Mouse (Mus musculus) T-helper 1 cell (primary cell): Measurements from ENCODE around the gene Creb5.

Experiments used
- in situ Hi-C: fragments of 300-600 bp; cut with MboI, MseI; formaldehyde crosslinking; loops from one replicate; pipeline ENCODE4 v1.15.1; 2025; ENCODE audit warnings: high pct_unique_total_duplicates

Creb5 gene

DNA sequence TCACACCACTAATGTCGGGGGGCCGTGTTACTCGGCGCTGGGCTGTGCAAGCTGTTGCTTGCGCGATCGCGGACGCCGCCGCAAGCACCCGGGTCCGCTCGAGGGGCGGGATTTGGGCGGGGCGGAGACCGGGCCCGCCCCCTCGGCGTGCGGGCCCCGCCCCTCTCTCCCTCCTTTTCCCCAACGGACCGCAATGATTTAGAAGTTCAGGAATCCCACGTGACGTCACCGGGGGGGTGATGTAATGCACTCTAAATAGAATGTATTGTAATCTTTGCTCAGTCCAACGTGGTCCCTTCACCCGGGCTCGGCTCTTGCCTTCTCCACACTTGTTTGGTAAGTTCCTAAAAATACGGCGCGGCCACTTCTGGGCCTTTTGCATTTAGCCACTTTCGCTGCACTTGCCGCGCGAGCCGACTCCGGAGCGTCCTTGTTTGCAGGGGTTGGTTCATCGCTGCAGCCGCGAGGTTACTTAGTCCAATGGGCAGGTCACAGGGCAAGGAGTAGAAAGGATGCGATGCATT lies at the start of gene Creb5:
Creb5 (plus strand) TSS at position 233 of the 524 bp plus-strand sequence.
- in situ Hi-C loops: loop anchor here (25.0 kb wide), 2 partner anchors 1050 to 1600 kb away; partner anchors contain the start of genes Hoxa10, Hoxa11 and Hoxa9

- in situ Hi-C loops: no loop called here
Observed at GRCm38 (mm10) chr6:53259841-53260240, 27.2 kb upstream of the Creb5 start.

DNA sequence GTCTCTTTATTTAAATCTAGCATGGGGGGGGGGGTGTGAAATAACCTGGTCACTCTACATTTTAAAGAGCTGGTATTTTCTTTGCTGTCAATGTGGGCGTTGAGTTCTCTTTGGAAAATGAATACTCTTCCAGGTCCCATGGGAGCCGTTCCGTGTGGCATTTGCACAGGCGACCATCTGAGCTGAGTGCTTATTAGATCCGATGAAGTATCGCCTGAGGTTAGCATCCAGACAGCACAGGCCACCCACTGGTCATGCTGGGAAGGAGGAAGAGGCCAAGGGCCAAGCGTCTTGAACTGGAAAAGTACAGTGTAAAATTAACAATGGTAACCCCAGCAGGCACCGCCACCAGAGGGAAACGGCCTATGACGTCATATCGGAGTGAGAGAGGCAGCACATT lies 24.7 kb upstream of the Creb5 start:
- in situ Hi-C loops: no loop called here

DNA sequence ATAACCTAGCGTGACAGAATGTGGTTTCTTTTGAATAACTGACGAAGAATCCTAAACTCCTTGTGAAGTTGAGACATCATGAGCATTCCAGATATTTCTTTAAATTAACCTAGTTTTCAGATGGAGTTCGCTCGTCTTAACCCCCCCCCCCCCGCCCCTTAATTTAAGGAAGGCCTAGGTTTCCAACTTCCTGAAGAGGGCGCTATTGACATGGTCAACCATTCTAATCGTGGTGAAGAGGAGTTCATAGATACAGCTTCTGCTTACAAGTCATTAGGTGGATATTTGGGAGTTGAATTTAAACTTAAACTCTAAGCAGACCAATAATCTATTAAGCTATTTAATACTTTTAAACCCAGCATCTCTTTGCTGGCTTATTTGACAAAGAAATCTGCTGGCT lies 20.0 kb upstream of the Creb5 start:
- in situ Hi-C loops: no loop called here

GRCm38 (mm10) chr6:53267732-53268505 lies 19.2 kb upstream of the Creb5 start:
- in situ Hi-C loops: no loop called here

GRCm38 (mm10) chr6:53271216-53271615 lies 15.9 kb upstream of the Creb5 start:
- in situ Hi-C loops: no loop called here

GRCm38 (mm10) chr6:53271636-53272035 lies 15.4 kb upstream of the Creb5 start:
- in situ Hi-C loops: no loop called here

GRCm38 (mm10) chr6:53286389-53287037 lies 557 bp upstream of the Creb5 start:
- in situ Hi-C loops: loop anchor here (25.0 kb wide), 2 partner anchors 1049 to 1601 kb away; partner anchors contain the start of genes Hoxa10, Hoxa11 and Hoxa9

GRCm38 (mm10) chr6:53287562-53288381 lies 702 bp downstream of the Creb5 start:
- in situ Hi-C loops: loop anchor here (25.0 kb wide), 2 partner anchors 1050 to 1600 kb away; partner anchors contain the start of genes Hoxa10, Hoxa11 and Hoxa9

GRCm38 (mm10) chr6:53288584-53289558 lies 1.8 kb downstream of the Creb5 start:
- in situ Hi-C loops: loop anchor here (25.0 kb wide), 2 partner anchors 1052 to 1598 kb away; partner anchors contain the start of genes Hoxa10, Hoxa11 and Hoxa9

GRCm38 (mm10) chr6:53289659-53290058 lies 2.6 kb downstream of the Creb5 start:
- in situ Hi-C loops: loop anchor here (25.0 kb wide), 2 partner anchors 1052 to 1598 kb away; partner anchors contain the start of genes Hoxa10, Hoxa11 and Hoxa9

GRCm38 (mm10) chr6:53290215-53290990 lies 3.3 kb downstream of the Creb5 start:
- in situ Hi-C loops: loop anchor here (25.0 kb wide), 2 partner anchors 1053 to 1597 kb away; partner anchors contain the start of genes Hoxa10, Hoxa11 and Hoxa9

- in situ Hi-C loops: loop anchor here (25.0 kb wide), 2 partner anchors 1056 to 1594 kb away; partner anchors contain the start of genes Hoxa10, Hoxa11 and Hoxa9
Observed at GRCm38 (mm10) chr6:53292931-53293330, 5.9 kb downstream of the Creb5 start.

DNA sequence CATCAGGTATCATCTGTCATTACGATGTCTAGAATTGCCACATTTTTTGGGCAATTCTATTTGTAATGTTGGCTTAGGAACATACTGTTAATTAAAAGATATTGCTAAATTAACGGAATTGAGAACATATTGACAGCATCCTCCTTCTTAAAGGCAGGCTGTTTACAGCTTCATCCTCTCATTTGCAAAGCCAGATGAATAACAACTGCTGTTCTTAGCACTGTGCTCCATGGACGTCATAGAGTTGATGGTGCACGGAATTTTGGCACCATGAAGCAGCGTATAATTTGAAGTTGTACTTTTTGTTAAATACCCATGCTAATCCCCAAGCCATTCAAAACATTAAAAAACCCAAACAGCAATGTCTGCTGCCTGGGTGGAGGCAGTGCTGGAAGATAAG lies 10.8 kb downstream of the Creb5 start:
- in situ Hi-C loops: loop anchor here (25.0 kb wide), 2 partner anchors 1061 to 1589 kb away; partner anchors contain the start of genes Hoxa10, Hoxa11 and Hoxa9

DNA sequence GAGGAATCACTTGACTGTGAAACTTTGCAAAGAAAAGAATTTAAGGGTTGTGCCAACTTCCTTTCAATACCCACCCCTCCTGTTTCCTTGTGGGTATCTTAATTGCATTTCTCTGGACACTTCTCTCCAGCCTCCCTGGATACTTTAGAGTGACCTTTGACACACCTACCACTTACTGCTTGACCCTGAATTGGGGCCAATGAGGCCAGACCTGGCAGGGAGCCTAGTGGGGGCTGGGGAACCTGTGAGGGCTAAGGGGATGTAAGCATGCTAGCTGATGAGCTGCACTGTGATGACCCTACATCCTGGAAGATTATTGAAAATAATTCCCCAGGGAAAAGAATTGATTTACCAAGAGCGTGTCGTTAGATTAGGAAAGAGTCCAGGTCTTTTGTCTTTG lies 17.1 kb downstream of the Creb5 start:
- in situ Hi-C loops: no loop called here

DNA sequence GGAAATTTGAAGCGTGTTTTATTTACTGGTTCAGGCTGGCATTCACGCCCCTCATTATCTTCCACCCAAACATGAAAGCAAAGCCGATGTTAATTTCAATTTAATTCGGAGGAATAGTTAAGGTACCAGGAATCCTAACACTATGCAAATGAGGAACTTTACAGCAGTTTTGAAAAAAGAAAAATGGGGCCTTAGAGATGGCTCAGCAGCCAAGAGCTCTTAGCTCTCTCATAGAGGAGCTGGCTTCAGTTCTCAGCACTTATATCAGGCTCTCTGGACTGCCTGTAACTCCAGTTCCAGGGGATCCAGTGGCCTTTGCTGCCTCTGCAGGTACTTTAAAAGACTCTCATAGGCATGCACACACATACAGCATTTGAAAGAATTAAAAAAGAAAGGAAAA lies 19.1 kb downstream of the Creb5 start:
- in situ Hi-C loops: no loop called here

- in situ Hi-C loops: no loop called here
Observed at GRCm38 (mm10) chr6:53306710-53307109, 19.6 kb downstream of the Creb5 start.

GRCm38 (mm10) chr6:53308684-53309083 lies 21.6 kb downstream of the Creb5 start:
- in situ Hi-C loops: no loop called here

- in situ Hi-C loops: no loop called here
Observed at GRCm38 (mm10) chr6:53313604-53314003, 26.5 kb downstream of the Creb5 start.
